Mouse (Mus musculus) stomach, embryonic 16.5 days (tissue): ENCODE measurements around the gene Mgat4c. TPM values are rescaled to one million over a fixed set of nuclear protein-coding genes. Genes with fewer than 3 reads are reported as not detected.

Experiments
- ATAC-seq: fragments of 200-750 bp; cut with Nextera tagmentation; 2 replicates; pipeline ENCODE4 v1.8.0; 2017; ENCODE audit warnings: moderate number of reproducible peaks, moderate TSS enrichment; ENCODE audit not compliant: insufficient read depth, low FRiP score
- H3K27ac ChIP-seq: fragments of 300-500 bp; sonication (generic); 2 replicates; pipeline ENCODE4 v1.5.1; 2014; ENCODE audit warnings: low read length
- H3K27me3 ChIP-seq: fragments of 300-500 bp; sonication (generic); 2 replicates; pipeline ENCODE4 v1.6.1; 2014; ENCODE audit warnings: low read length, control low read depth, mixed read lengths; ENCODE audit not compliant: control insufficient read depth, insufficient read depth
- H3K36me3 ChIP-seq: fragments of 300-500 bp; sonication (generic); 2 replicates; pipeline ENCODE4 v1.6.1; 2014; ENCODE audit warnings: low read length; ENCODE audit not compliant: control insufficient read depth, insufficient read depth
- H3K4me1 ChIP-seq: fragments of 300-500 bp; sonication (generic); 2 replicates; pipeline ENCODE4 v1.6.1; 2014; ENCODE audit warnings: low read length, control low read depth, mixed read lengths; ENCODE audit not compliant: control insufficient read depth, insufficient read depth
- H3K4me2 ChIP-seq: fragments of 300-500 bp; sonication (generic); 2 replicates; pipeline ENCODE4 v1.6.1; 2014; ENCODE audit warnings: low read depth, low read length, mixed read lengths
- H3K4me3 ChIP-seq: fragments of 300-500 bp; sonication (generic); replicated peaks from 2 replicates; pipeline ENCODE4 v1.5.1; 2014; ENCODE audit warnings: mild to moderate bottlenecking, low read length
- H3K9ac ChIP-seq: fragments of 300-500 bp; sonication (generic); 2 replicates; pipeline ENCODE4 v1.6.1; 2014; ENCODE audit warnings: low read length
- H3K9me3 ChIP-seq: fragments of 300-500 bp; sonication (generic); replicated peaks from 2 replicates; pipeline ENCODE4 v1.6.1; 2016; ENCODE audit warnings: low read length, control low read depth; ENCODE audit not compliant: control insufficient read depth
- WGBS: fragments of 180-500 bp; shearing (Covaris S2); extraction: QIAGEN DNeasy Blood & Tissue Kit; methylation state at CpG from one replicate; pipeline ENCODE4 v1.1.7; 2014; 5-methylcytosine and 5-hydroxymethylcytosine counted together
- polyA plus RNA-seq: library from polyadenylated mRNA; unstranded; fragments of >200 nt; fragmentation: Nextera tagmentation; extraction: Ambion mirVana; gene quantifications from 2 replicates; pipeline ENCODE4 v1.2.1, GENCODE M21; 2015

Gene Mgat4c
- polyA plus RNA-seq, 1 experiment from 2014 or later, result 3.0 TPM

- H3K27ac ChIP-seq, result no peak overlapping the region
- H3K4me3 ChIP-seq, result no peak overlapping the region
- no peaks in the 10 kb centered on the region for H3K9me3 ChIP-seq
- H3K4me1 ChIP-seq, result no peaks in the 10 kb centered on the region
- WGBS, result 89% methylated on average over 3 of the region's 3 CpGs
- no peak overlapping the region for H3K9ac ChIP-seq
- H3K4me2 ChIP-seq, result no peak overlapping the region
- H3K27me3 ChIP-seq, result no peaks in the 10 kb centered on the region
- no peaks in the 10 kb centered on the region for H3K36me3 ChIP-seq
- no peak for ATAC-seq
These were observed 374.9 kb downstream of the Mgat4c start for GRCm38 (mm10) chr10:102056218-102056617.

- no peak for ATAC-seq
- Histone ChIP-seq H3K4me2 (no peak overlapping the region), H3K9ac (no peak overlapping the region), H3K27me3 (no peaks in the 10 kb centered on the region), H3K4me3 (no peak overlapping the region), H3K4me1 (no peaks in the 10 kb centered on the region), H3K27ac (no peak overlapping the region), H3K9me3 (no peaks in the 10 kb centered on the region), H3K36me3 (no peaks in the 10 kb centered on the region)
- WGBS, result 33% methylated on average over 2 of the region's 2 CpGs
These were observed 375.8 kb downstream of the Mgat4c start for GRCm38 (mm10) chr10:102056975-102057565.

- H3K4me1 ChIP-seq, result no peaks in the 10 kb centered on the region
- no peak overlapping the region for H3K4me3 ChIP-seq
- no peak overlapping the region for H3K27ac ChIP-seq
- H3K9ac ChIP-seq, result no peak overlapping the region
- ATAC-seq, result no peak
- H3K36me3 ChIP-seq, result no peaks in the 10 kb centered on the region
- no peaks in the 10 kb centered on the region for H3K27me3 ChIP-seq
- no peaks in the 10 kb centered on the region for H3K9me3 ChIP-seq
- H3K4me2 ChIP-seq, result no peak overlapping the region
These were observed 393.5 kb downstream of the Mgat4c start for GRCm38 (mm10) chr10:102074541-102075398.

- no peaks in the 10 kb centered on the region for H3K9me3 ChIP-seq
- no peak overlapping the region for H3K4me2 ChIP-seq
- H3K4me3 ChIP-seq, result no peak overlapping the region
- H3K27me3 ChIP-seq, result no peaks in the 10 kb centered on the region
- H3K9ac ChIP-seq, result no peak overlapping the region
- H3K36me3 ChIP-seq, result no peaks in the 10 kb centered on the region
- H3K4me1 ChIP-seq, result no peaks in the 10 kb centered on the region
- H3K27ac ChIP-seq, result no peak overlapping the region
- WGBS, result 77% methylated on average over 1 of the region's 1 CpGs
- ATAC-seq, result no peak
These were observed 441.9 kb downstream of the Mgat4c start for GRCm38 (mm10) chr10:102123153-102123552.

GRCm38 (mm10) chr10:102127340-102127739, 446.1 kb downstream of the Mgat4c start:
- no peaks in the 10 kb centered on the region for H3K36me3 ChIP-seq
- H3K27ac ChIP-seq, result no peak overlapping the region
- no peak overlapping the region for H3K9ac ChIP-seq
- WGBS, result 55% methylated on average over 4 of the region's 4 CpGs
- H3K27me3 ChIP-seq, result no peaks in the 10 kb centered on the region
- no peak for ATAC-seq
- no peaks in the 10 kb centered on the region for H3K4me1 ChIP-seq
- H3K4me2 ChIP-seq, result no peak overlapping the region
- no peaks in the 10 kb centered on the region for H3K9me3 ChIP-seq
- no peak overlapping the region for H3K4me3 ChIP-seq

GRCm38 (mm10) chr10:102154865-102155264, 473.6 kb downstream of the Mgat4c start:
- Histone ChIP-seq H3K4me2 (no peak overlapping the region), H3K4me3 (no peak overlapping the region), H3K36me3 (no peaks in the 10 kb centered on the region), H3K27me3 (no peaks in the 10 kb centered on the region), H3K9ac (no peak overlapping the region), H3K27ac (no peak overlapping the region), H3K9me3 (no peaks in the 10 kb centered on the region), H3K4me1 (no peaks in the 10 kb centered on the region)
- WGBS, result 68% methylated on average over 5 of the region's 5 CpGs
- no peak for ATAC-seq

- no peak overlapping the region for H3K4me3 ChIP-seq
- no peak overlapping the region for H3K27ac ChIP-seq
- no peaks in the 10 kb centered on the region for H3K36me3 ChIP-seq
- H3K27me3 ChIP-seq, result no peaks in the 10 kb centered on the region
- ATAC-seq, result no peak
- H3K9me3 ChIP-seq, result no peaks in the 10 kb centered on the region
- 45% methylated on average over 1 of the region's 1 CpGs for WGBS
- H3K9ac ChIP-seq, result no peak overlapping the region
- H3K4me2 ChIP-seq, result no peak overlapping the region
- H3K4me1 ChIP-seq, result no peaks in the 10 kb centered on the region
These were observed 474.6 kb downstream of the Mgat4c start for GRCm38 (mm10) chr10:102155853-102156252.

GRCm38 (mm10) chr10:102158809-102159208, 477.5 kb downstream of the Mgat4c start:
- H3K9me3 ChIP-seq, result no peaks in the 10 kb centered on the region

GRCm38 (mm10) chr10:102184726-102185125, 503.4 kb downstream of the Mgat4c start:
- Histone ChIP-seq H3K4me3 (no peak overlapping the region), H3K4me2 (no peak overlapping the region)
- ATAC-seq, result no peak

More at GRCm38 (mm10) chr10:102158809-102159208, 477.5 kb downstream of the Mgat4c start:
- H3K27me3 ChIP-seq, result no peaks in the 10 kb centered on the region
- H3K4me3 ChIP-seq, result peak overlapping the region; percentile 31
- no peak overlapping the region for H3K27ac ChIP-seq
- ATAC-seq, result no peak
- no peaks in the 10 kb centered on the region for H3K36me3 ChIP-seq
- H3K4me1 ChIP-seq, result no peaks in the 10 kb centered on the region
- 7% methylated on average over 12 of the region's 12 CpGs for WGBS
- peak overlapping the region; percentile 41 for H3K4me2 ChIP-seq
- peak overlapping the region; percentile 2; the same call in 1 of the 2 replicates for H3K9ac ChIP-seq

More at GRCm38 (mm10) chr10:102184726-102185125, 503.4 kb downstream of the Mgat4c start:
- H3K9me3 ChIP-seq, result no peaks in the 10 kb centered on the region
- H3K27me3 ChIP-seq, result no peaks in the 10 kb centered on the region
- H3K27ac ChIP-seq, result no peak overlapping the region
- WGBS, result 41% methylated on average over 3 of the region's 3 CpGs
- H3K9ac ChIP-seq, result no peak overlapping the region
- H3K36me3 ChIP-seq, result no peaks in the 10 kb centered on the region
- H3K4me1 ChIP-seq, result no peaks in the 10 kb centered on the region
